Mouse (Mus musculus): ENCODE results near the gene Olfr281. TPM values are rescaled to one million over a fixed set of nuclear protein-coding genes. Genes with fewer than 3 reads are reported as not detected.

Olfr281 gene
- polyA plus RNA-seq, 1 experiment from 2014 or later, result not detected

GRCm38 (mm10) chr15:98448521-98448920 is 3.9 kb upstream of the Olfr281 start:
- Histone ChIP-seq H3K4me1 (replicated peaks) (no peaks in the 10 kb centered on the region), H3K36me3 (no peaks in the 10 kb centered on the region), H3K9me3 (no peaks in the 10 kb centered on the region), H3K27me3 (ENCODE audit: insufficient read depth, poor library complexity, severe bottlenecking) (no peaks in the 10 kb centered on the region), H3K4me3 (no peak overlapping the region), H3K27ac (no peak overlapping the region)
- WGBS, result 62% methylated on average over 4 of the region's 4 CpGs
- peak; percentile 12 for DNase-seq (ENCODE audit: low spot score)

- no peak for DNase-seq (ENCODE audit: low spot score)
- Histone ChIP-seq H3K4me3 (no peak within 1 kb of the TSS), H3K4me1 (replicated peaks) (no peaks in the 10 kb centered on the region), H3K27ac (no peak within 1 kb of the TSS), H3K36me3 (no peaks in the 10 kb centered on the region), H3K27me3 (ENCODE audit: insufficient read depth, poor library complexity, severe bottlenecking) (no peaks in the 10 kb centered on the region), H3K9me3 (no peaks in the 10 kb centered on the region)
- WGBS, result 93% methylated on average over 4 of the region's 4 CpGs
Observed at GRCm38 (mm10) chr15:98469596-98469995, 17.2 kb downstream of the Olfr281 start, which contains the start of gene OR5BS1P. Gene OR5BS1P (plus strand): TSS chr15:98469896.

GRCm38 (mm10) chr15:98471539-98471938 is 19.2 kb downstream of the Olfr281 start:
- 92% methylated on average over 13 of the region's 13 CpGs for WGBS
- DNase-seq (ENCODE audit: low spot score), result no peak
- Histone ChIP-seq H3K27ac (no peak overlapping the region), H3K36me3 (no peaks in the 10 kb centered on the region), H3K9me3 (no peaks in the 10 kb centered on the region), H3K4me3 (no peak overlapping the region), H3K27me3 (ENCODE audit: insufficient read depth, poor library complexity, severe bottlenecking) (no peaks in the 10 kb centered on the region), H3K4me1 (replicated peaks) (no peaks in the 10 kb centered on the region)

GRCm38 (mm10) chr15:98474958-98475357 is 22.6 kb downstream of the Olfr281 start:
- 80% methylated on average over 10 of the region's 10 CpGs for WGBS
- DNase-seq (ENCODE audit: low spot score), result no peak

GRCm38 (mm10) chr15:98475382-98475781 is 23.0 kb downstream of the Olfr281 start:
- no peaks in the 10 kb centered on the region for H3K27me3 ChIP-seq (ENCODE audit: insufficient read depth, poor library complexity, severe bottlenecking)
- H3K9me3 ChIP-seq, result no peaks in the 10 kb centered on the region
- H3K4me3 ChIP-seq, result no peak overlapping the region
- no peaks in the 10 kb centered on the region for H3K36me3 ChIP-seq
- H3K4me1 ChIP-seq (replicated peaks), result no peaks in the 10 kb centered on the region
- peak; percentile 27 for DNase-seq (ENCODE audit: low spot score)
- WGBS, result 56% methylated on average over 10 of the region's 10 CpGs
- H3K27ac ChIP-seq, result no peak overlapping the region

More at GRCm38 (mm10) chr15:98474958-98475357, 22.6 kb downstream of the Olfr281 start:
- Histone ChIP-seq H3K27ac (no peak overlapping the region), H3K27me3 (ENCODE audit: insufficient read depth, poor library complexity, severe bottlenecking) (no peaks in the 10 kb centered on the region), H3K9me3 (no peaks in the 10 kb centered on the region), H3K36me3 (no peaks in the 10 kb centered on the region), H3K4me1 (replicated peaks) (no peaks in the 10 kb centered on the region), H3K4me3 (no peak overlapping the region)

- Histone ChIP-seq H3K36me3 (no peaks in the 10 kb centered on the region), H3K27ac (no peak overlapping the region), H3K4me1 (replicated peaks) (no peaks in the 10 kb centered on the region), H3K27me3 (ENCODE audit: insufficient read depth, poor library complexity, severe bottlenecking) (no peaks in the 10 kb centered on the region), H3K9me3 (no peaks in the 10 kb centered on the region), H3K4me3 (no peak overlapping the region)
- WGBS, result 81% methylated on average over 5 of the region's 5 CpGs
- DNase-seq (ENCODE audit: low spot score), result no peak
Observed at GRCm38 (mm10) chr15:98476281-98476680, 23.9 kb downstream of the Olfr281 start.

GRCm38 (mm10) chr15:98479568-98480102 is 27.2 kb downstream of the Olfr281 start:
- 78% methylated on average over 7 of the region's 7 CpGs for WGBS
- no peaks in the 10 kb centered on the region for H3K27me3 ChIP-seq (ENCODE audit: insufficient read depth, poor library complexity, severe bottlenecking)
- H3K4me3 ChIP-seq, result no peak overlapping the region
- no peak overlapping the region for H3K27ac ChIP-seq
- no peaks in the 10 kb centered on the region for H3K36me3 ChIP-seq
- no peaks in the 10 kb centered on the region for H3K9me3 ChIP-seq
- DNase-seq (ENCODE audit: low spot score), result no peak
- H3K4me1 ChIP-seq (replicated peaks), result no peaks in the 10 kb centered on the region

- Histone ChIP-seq H3K27me3 (ENCODE audit: insufficient read depth, poor library complexity, severe bottlenecking) (no peaks in the 10 kb centered on the region), H3K36me3 (no peaks in the 10 kb centered on the region), H3K4me1 (replicated peaks) (no peaks in the 10 kb centered on the region), H3K27ac (no peak within 1 kb of the TSS), H3K4me3 (no peak within 1 kb of the TSS), H3K9me3 (no peaks in the 10 kb centered on the region)
- DNase-seq (ENCODE audit: low spot score), result no peak
- 63% methylated on average over 3 of the region's 3 CpGs for WGBS
Observed at GRCm38 (mm10) chr15:98482701-98483100, 30.3 kb downstream of the Olfr281 start, which contains the start of gene Lalba. Gene Lalba (minus strand): TSS chr15:98482721.

- Histone ChIP-seq H3K27ac (no peak overlapping the region), H3K27me3 (ENCODE audit: insufficient read depth, poor library complexity, severe bottlenecking) (no peaks in the 10 kb centered on the region), H3K4me3 (no peak overlapping the region), H3K9me3 (0 out of 2 replicates have a peak, but pooled peaks cover 2% of the 10 kb centered on the region), H3K36me3 (no peaks in the 10 kb centered on the region), H3K4me1 (replicated peaks) (no peaks in the 10 kb centered on the region)
- DNase-seq (ENCODE audit: low spot score), result no peak
- WGBS, result 77% methylated on average over 18 of the region's 18 CpGs
Observed at GRCm38 (mm10) chr15:98483907-98484886, 31.8 kb downstream of the Olfr281 start.

- H3K27ac ChIP-seq, result no peak overlapping the region
- H3K4me3 ChIP-seq, result no peak overlapping the region
- 0 out of 2 replicates have a peak, but pooled peaks cover 2% of the 10 kb centered on the region for H3K9me3 ChIP-seq
- no peaks in the 10 kb centered on the region for H3K27me3 ChIP-seq (ENCODE audit: insufficient read depth, poor library complexity, severe bottlenecking)
- no peaks in the 10 kb centered on the region for H3K36me3 ChIP-seq
- no peak for DNase-seq (ENCODE audit: low spot score)
- H3K4me1 ChIP-seq (replicated peaks), result no peaks in the 10 kb centered on the region
- WGBS, result 96% methylated on average over 8 of the region's 8 CpGs
Observed at GRCm38 (mm10) chr15:98486433-98487021, 34.1 kb downstream of the Olfr281 start.

- no peaks in the 10 kb centered on the region for H3K4me1 ChIP-seq (replicated peaks)
- 0 out of 2 replicates have a peak, but pooled peaks cover 2% of the 10 kb centered on the region for H3K9me3 ChIP-seq
- H3K4me3 ChIP-seq, result no peak overlapping the region
- H3K27me3 ChIP-seq (ENCODE audit: insufficient read depth, poor library complexity, severe bottlenecking), result no peaks in the 10 kb centered on the region
- 87% methylated on average over 2 of the region's 2 CpGs for WGBS
- no peak overlapping the region for H3K27ac ChIP-seq
- no peak for DNase-seq (ENCODE audit: low spot score)
- H3K36me3 ChIP-seq, result no peaks in the 10 kb centered on the region
Observed at GRCm38 (mm10) chr15:98491332-98491731, 38.9 kb downstream of the Olfr281 start.

- no peaks in the 10 kb centered on the region for H3K36me3 ChIP-seq
- no peak within 1 kb of the TSS for H3K4me3 ChIP-seq
- H3K9me3 ChIP-seq, result 0 out of 2 replicates have a peak, but pooled peaks cover 2% of the 10 kb centered on the region
- DNase-seq (ENCODE audit: low spot score), result no peak
- 67% methylated on average over 4 of the region's 4 CpGs for WGBS
- no peaks in the 10 kb centered on the region for H3K4me1 ChIP-seq (replicated peaks)
- no peaks in the 10 kb centered on the region for H3K27me3 ChIP-seq (ENCODE audit: insufficient read depth, poor library complexity, severe bottlenecking)
- no peak within 1 kb of the TSS for H3K27ac ChIP-seq
Observed at GRCm38 (mm10) chr15:98492102-98492501, 39.7 kb downstream of the Olfr281 start, which contains the start of gene Olfr279. Gene Olfr279 (plus strand): TSS chr15:98492402.
